Mouse (Mus musculus) T-cell, adult 2 months (primary cell): ENCODE measurements around the gene Cep112.

ENCODE experiments used
- DNase-seq: peaks from one replicate; pipeline ENCODE4 v3.0.0; 2022; ENCODE audit warnings: low spot score

The Cep112 gene

GRCm38 (mm10) chr11:108447148-108447547 is 22.2 kb downstream of the Cep112 start:
- DNase-seq, result no peak

- peak; percentile 35 for DNase-seq
Observed at GRCm38 (mm10) chr11:108449811-108450210, 24.8 kb downstream of the Cep112 start.

DNA sequence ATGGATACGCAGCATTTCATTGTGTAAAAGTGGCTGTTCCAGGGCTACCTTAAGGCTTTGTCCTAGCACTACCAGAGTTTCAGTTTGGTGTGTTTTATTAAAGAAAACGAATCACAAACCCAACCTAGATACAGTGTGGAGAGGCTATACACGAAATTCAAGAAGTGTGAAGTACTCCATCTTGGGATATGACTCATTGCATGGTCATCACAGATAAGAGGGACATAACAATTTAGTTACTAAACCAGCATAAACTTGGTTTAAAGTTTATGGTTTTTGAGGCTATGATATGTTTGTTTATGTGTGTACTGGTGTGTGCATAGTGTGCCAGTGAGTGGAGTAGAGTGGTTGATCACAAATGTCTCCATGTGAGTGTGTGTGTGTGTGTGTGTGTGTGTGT is 34.6 kb downstream of the Cep112 start:
- no peak for DNase-seq

DNA sequence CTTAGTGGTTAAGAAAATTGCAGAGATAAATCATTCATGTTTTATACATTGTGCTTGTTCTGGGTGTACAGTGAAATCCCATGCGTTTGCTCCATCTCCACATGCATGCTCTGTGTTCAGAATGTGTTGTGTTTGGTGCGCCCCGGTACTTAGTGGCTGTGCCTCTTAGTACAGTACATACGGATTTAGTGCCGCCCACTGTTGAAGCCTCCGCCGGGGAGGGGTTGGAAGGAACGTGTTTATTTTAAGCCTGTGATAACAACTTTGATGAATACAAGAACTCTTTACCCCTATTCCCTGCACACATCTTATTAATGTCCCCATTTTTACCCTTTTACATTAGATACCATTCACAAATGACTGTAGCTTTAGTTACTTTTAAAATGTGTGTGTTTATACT is 39.1 kb downstream of the Cep112 start:
- no peak for DNase-seq

- DNase-seq, result no peak
Observed at GRCm38 (mm10) chr11:108464715-108465301, 39.8 kb downstream of the Cep112 start.

GRCm38 (mm10) chr11:108475738-108476137 is 50.7 kb downstream of the Cep112 start:
- DNase-seq, result no peak

DNA sequence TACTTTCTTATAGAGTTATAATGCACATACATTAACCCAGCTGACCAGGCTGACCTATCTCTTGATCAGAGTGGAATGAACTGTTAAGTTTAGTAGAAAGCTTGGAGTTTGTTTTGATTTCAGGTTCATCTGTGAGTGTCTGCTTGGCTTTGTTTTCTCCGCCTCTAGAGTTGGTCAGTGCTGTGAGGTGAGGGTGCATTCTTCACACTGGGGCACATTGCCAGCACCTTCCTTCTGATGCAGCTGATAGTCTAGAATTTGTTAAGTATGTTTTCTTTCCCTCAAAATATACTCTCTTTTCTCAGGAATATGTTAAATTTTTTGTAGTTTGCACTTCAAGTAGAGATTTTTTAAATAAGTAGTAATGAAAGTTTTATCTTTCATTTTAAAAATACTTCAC is 51.2 kb downstream of the Cep112 start:
- DNase-seq, result no peak

GRCm38 (mm10) chr11:108483976-108484375 is 59.0 kb downstream of the Cep112 start:
- DNase-seq, result no peak

GRCm38 (mm10) chr11:108488256-108488655 is 63.3 kb downstream of the Cep112 start:
- DNase-seq, result no peak

GRCm38 (mm10) chr11:108489863-108490262 is 64.9 kb downstream of the Cep112 start:
- DNase-seq, result no peak

DNA sequence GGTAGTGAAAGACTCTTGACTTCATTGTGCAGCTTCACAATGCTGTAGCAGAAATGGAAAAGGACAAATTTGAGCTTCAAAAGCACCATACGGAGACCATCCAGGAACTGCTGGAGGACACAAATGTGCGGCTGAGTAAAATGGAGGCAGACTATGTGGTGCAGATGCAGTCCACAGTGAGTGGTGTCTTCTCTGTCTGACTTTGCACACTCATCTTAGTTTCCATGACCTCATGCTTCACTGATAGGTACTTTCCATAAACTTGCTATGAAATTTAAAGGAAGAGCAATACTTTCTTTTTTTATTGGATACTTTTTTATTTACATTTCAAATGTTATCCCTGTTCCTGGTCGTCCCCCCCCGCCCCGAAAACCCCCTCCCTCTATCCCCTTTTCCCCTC is 83.2 kb downstream of the Cep112 start:
- DNase-seq, result no peak

DNA sequence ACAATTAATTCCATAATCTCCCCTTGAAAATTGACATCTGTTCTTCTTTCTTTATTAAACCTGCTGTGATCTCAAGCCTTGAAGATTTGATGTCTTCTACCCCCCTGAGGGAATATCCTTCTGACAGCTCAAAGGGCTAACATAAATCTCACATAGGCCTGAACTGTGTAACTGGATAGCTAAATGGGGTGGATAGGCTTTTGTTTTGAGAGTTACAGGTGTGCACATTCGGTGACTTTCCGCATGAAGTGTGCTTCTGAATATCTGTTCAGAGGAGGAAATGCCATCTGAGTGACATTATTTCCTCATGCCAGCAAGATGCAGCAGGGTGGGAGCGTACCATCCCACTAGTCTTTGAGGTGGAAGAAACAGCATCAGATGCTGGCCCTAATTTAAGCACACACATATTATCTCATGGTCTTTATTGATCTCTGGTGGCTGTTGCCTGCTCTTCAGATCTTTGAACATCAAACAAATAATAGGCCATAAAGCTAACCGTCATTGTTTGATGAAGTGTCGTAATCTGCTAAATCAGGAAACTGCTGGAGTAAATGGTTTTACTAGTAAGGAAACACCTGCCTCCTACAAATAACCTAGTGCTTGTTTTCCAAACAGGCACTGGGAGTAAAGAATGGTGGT is 102.9 kb downstream of the Cep112 start:
- no peak for DNase-seq

DNA sequence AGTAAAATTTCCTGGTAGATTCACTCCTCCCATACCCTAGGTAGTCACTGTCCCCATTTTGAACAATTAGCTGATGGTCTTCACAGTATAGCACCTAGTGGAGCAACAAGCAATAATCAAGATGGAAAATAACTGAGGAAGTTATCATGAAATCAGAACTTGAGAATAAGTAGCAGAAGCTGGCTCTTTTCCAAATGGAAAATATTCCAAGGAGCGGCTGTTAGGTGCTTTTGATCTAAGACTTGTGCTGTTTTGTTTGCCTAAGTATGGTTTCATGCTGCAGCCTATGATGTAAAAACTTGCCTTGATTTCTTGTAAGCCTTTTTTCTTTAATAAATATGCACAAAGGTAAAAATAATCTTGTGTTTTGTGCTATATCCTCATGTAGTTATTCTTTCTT is 107.9 kb downstream of the Cep112 start:
- no peak for DNase-seq

DNA sequence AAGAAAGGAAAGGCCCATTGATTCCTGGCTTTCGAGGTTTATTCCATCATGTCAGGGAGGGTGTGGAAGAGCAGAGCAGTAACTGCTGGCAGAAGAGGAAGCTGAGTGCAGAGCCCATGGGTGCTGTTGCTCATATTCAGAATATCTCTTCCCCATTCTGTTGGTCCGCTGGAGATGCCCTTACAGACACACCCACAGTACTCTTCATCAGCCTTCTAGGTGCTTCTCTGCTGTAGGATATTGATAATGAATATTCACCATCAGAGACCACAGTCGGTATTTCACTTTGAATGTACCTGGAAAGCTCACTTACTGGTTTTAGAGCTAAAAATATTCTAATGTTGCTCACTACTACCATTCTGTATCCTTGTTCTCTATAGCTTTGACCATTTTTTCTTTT is 109.0 kb downstream of the Cep112 start:
- no peak for DNase-seq

DNA sequence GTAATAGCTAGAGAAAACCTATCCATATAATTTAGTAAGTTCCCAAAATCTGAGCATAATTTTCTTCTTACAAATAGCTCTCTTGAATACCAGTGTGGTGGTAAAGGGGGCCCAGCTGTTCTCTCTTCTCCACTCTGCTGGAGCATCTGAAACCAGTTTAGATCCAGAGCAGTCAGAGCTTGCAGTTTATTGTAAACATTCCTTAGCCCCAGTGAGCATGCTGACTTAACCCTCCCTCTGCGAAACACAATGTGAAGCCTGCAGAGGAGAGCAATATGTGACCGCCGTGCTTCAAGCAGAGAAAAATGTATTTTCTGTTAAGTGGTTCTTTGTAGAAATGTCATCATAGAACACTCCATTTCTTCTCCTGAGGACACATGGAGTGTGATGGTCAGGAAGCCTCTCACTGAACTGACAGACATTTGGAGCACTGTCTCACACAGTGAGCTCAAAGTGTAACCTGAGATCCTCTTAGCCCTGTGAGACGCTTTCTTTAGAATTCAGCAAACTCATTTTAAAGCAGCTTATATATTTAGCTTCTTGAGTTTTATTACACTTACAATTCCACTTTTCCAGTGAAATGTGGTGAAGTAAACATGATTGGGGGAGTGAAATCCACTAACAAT is 128.1 kb downstream of the Cep112 start:
- no peak for DNase-seq

GRCm38 (mm10) chr11:108553881-108554280 is 128.9 kb downstream of the Cep112 start:
- no peak for DNase-seq

DNA sequence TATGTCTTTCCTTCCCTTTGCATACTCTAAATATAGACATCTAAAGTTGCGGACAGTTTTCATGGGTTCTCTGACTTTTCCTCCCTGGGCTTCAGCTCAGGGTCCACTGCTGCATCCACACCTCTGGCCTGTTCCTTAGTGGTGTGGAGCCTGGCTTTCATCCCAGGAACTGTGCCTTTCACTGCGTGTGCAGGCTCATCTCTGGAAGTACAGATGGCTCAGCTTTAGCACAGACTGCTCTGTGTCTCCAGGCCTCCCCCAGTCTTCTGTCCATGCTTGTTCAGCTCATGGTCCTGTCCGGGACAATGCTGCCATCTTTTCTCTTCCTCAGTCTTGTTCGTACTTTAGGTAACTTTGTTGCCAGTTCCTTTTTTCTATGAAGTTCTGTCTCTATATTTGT is 133.6 kb downstream of the Cep112 start:
- DNase-seq, result no peak

- DNase-seq, result no peak
Observed at GRCm38 (mm10) chr11:108559506-108559905, 134.5 kb downstream of the Cep112 start.

DNA sequence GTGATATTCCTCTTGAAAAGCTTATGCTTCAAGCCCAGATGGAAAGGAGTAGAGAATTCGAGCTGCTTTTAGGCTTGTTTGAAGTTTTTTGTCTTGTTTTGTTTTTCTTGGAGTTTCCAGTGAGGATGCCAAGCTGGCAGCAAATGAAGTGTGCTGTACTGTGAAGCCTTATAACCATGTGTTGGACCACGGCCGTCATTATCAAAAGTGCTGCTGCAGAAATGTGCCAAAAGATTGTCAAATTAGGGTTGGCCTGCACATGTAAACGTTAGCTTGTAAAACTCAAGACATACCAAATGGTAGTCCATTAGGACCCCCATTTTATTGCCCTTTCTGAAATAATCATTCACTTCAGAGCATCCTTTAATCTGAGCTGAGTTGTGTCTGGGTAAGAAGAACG is 137.1 kb downstream of the Cep112 start:
- DNase-seq, result no peak

DNA sequence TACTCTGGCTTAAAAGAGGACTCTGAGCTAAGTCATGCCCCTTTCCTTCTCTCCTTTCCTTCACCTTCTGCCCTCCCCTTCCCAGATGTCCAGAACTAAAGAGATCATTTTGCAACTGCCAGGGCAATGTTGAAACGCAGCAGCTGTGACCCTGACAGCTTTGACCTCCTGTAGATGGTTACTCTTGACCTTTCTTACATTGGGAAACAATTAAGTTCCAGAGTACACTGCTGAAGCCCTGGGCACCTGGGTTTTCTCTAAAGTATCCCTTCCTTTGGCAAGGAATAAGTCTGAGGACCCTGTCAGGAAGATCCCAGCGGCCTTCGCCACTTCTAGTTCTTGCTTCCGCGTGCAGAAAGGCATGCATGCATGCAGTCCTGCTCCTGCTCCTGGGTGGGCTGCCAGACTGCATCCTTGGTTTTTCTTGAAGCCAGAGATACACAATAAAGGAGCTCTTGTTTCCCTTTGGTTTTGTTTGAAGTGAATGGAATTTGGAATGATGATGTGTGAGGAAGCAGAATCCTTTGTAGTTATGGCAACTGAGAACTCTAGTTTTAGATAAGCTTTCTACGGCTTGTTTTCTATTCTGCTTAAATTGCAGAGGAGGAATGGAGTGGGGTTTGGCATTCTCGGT is 161.7 kb downstream of the Cep112 start:
- no peak for DNase-seq

GRCm38 (mm10) chr11:108593207-108593958 is 168.4 kb downstream of the Cep112 start:
- no peak for DNase-seq

GRCm38 (mm10) chr11:108593959-108594579 is 169.1 kb downstream of the Cep112 start:
- no peak for DNase-seq
